Mouse (Mus musculus) 3134 (cell line): Measurements from ENCODE around the gene Prg2.

Experiments
- DNase-seq: peaks from one replicate; pipeline ENCODE4 v3.0.0-alpha.2; 2011; ENCODE audit warnings: low spot score; ENCODE audit not compliant: insufficient read length; ENCODE audit errors: extremely low read depth

Gene Prg2

DNA sequence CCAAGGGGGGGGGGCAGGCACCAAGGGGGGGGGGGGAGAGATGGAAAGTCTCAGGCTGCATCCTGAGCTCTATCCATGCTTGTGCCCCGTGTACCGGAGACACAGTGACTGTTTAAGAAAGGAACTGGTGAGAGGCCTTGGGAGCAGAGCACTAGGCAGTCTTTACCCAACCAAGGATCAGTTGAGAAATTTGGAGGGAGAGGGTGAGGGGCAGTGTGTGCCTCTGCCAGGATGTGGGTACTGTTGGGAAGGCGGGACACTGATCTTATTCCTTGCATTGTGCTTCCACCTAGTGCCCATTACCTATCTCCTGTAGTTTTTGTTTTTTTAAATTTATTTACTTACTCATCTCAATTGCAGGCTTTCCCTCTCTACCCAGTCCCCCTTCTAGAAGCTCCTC, 45.9 kb downstream of the Prg2 start:
- DNase-seq = no peak

DNA sequence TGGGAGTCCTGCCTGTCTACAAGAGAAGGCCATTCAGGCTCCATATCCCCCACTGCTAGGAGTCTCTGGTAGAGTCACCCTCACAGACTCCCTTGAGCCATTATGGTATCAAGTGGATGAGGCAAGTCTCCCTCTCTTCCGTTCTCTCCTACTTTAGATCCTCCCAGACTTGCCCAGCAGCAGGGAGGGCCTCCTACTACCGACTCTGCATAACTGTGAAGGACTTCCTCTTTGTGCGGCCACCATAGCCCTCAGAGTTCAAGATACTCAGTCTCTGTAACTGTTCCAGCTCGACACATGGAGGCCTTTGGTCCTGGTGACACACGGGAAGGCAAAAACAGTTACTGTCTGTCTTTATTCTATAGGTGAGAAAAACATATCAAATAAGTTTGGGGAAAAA, 47.0 kb downstream of the Prg2 start:
- no peak for DNase-seq

DNA sequence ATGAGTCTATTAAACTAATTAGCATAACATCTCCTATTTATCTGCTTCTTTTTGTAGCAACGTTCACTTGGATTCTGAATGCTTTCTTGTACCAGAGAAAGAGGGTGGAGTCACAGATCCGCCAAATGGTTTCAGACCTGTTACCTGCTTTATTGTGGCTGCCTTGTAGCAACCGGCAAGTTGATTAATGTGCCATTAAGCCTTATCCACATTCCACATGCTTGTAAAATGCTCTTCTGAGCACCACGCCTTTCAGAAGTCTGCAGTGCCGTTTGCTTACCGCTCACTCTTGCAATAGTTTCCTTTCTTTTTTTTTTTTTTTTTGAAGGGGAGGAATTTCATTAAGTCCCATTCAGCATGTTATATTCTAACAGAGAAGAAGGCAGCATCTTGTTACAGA, 49.6 kb downstream of the Prg2 start:
- DNase-seq = no peak

DNA sequence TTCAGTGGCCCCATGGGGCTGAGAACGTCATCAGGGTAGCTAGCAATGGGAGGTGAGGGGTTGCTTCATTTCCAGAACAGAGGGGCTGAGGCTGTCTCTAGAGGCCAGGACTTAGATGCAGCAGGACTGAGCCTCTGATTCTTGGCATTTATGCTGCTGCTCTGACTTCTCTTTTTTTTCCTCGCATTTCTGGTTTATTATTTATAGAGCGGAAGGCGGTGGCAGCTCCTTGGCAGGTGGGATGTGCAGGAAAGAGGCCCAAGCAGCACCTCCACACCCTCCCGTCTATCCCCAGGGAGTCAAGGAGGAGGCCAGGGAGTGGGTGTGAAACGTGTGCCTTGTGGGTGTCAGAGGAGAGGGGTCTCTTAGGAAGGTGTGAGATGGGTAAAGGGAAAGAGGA, 50.7 kb downstream of the Prg2 start:
- DNase-seq = no peak

DNA sequence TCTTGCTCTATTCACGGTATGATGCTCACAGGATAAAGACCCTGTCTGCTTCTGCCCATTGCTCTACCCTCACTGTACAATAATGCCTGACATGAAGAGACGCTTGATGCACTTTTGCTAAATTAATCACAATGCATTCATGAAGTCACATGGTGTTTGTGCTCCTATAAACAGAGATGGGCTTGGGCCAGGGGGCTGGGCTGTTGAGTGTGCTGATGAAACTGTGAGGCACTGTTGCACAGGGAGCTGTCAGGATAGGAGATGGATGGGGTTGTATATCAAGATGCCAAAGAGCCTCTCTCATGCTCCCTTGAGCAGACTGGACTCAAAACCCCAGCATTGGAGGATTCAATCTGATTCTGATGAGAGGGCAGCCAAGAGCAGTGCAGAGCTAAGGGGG, 52.9 kb downstream of the Prg2 start:
- DNase-seq = no peak
